Mouse (Mus musculus) lung, embryonic 14.5 days (tissue): ENCODE results near the gene Ormdl3. TPM values are rescaled to one million over a fixed set of nuclear protein-coding genes. Genes with fewer than 3 reads are reported as not detected.

Experiments used
- ATAC-seq: fragments of 200-750 bp; cut with Nextera tagmentation; 2 replicates; pipeline ENCODE4 v1.8.0; 2017; ENCODE audit warnings: mild to moderate bottlenecking, moderate TSS enrichment, moderate library complexity; ENCODE audit not compliant: insufficient read depth
- DNase-seq: peaks from one replicate; pipeline ENCODE4 v3.0.0-alpha.2; 2015
- H3K27ac ChIP-seq: fragments of 300-500 bp; sonication (generic); 2 replicates; pipeline ENCODE4 v1.5.1; 2014; ENCODE audit warnings: low read depth, mild to moderate bottlenecking, moderate library complexity
- H3K27me3 ChIP-seq: fragments of 300-500 bp; sonication (generic); 2 replicates; pipeline ENCODE4 v1.6.1; 2014; ENCODE audit warnings: low read length, control low read depth; ENCODE audit not compliant: insufficient read depth
- H3K36me3 ChIP-seq: fragments of 300-500 bp; sonication (generic); 2 replicates; pipeline ENCODE4 v1.6.1; 2014; ENCODE audit warnings: control low read depth; ENCODE audit not compliant: insufficient read depth
- H3K4me1 ChIP-seq: fragments of 300-500 bp; sonication (generic); 2 replicates; pipeline ENCODE4 v1.6.1; 2014; ENCODE audit warnings: antibody characterized with exemption, control low read depth; ENCODE audit not compliant: insufficient read depth
- H3K4me2 ChIP-seq: fragments of 300-500 bp; sonication (generic); 2 replicates; pipeline ENCODE4 v1.6.1; 2014; ENCODE audit warnings: mild to moderate bottlenecking
- H3K4me3 ChIP-seq: fragments of 300-500 bp; sonication (generic); 2 replicates; pipeline ENCODE4 v1.5.1; 2014; ENCODE audit warnings: low read depth, low read length
- H3K9ac ChIP-seq: fragments of 300-500 bp; sonication (generic); 2 replicates; pipeline ENCODE4 v1.6.1; 2014
- H3K9me3 ChIP-seq: fragments of 300-500 bp; sonication (generic); 2 replicates; pipeline ENCODE4 v1.6.1; 2016; ENCODE audit warnings: low read depth, low read length, control low read depth
- CTCF ChIP-seq: IDR thresholded peaks from 2 replicates; pipeline ENCODE4 v1.5.1; 2016; ENCODE audit warnings: antibody characterized with exemption, low read depth
- WGBS: fragments of 180-500 bp; shearing (Covaris S2); extraction: QIAGEN DNeasy Blood & Tissue Kit; methylation state at CpG from one replicate; pipeline ENCODE4 v1.1.7; 2014; 5-methylcytosine and 5-hydroxymethylcytosine counted together
- polyA plus RNA-seq: library from polyadenylated mRNA; unstranded; fragments of >200 nt; fragmentation: Nextera tagmentation; extraction: Ambion mirVana; gene quantifications from 2 replicates; pipeline ENCODE4 v1.2.1, GENCODE M21; 2014

Gene Ormdl3
- polyA plus RNA-seq, 1 experiment from 2014 or later = 6.6 TPM

- TF ChIP-seq CTCF = no peak
- Histone ChIP-seq H3K27me3 (peaks cover 6% of the 10 kb centered on the region), H3K4me3 (no peak overlapping the region), H3K36me3 (0 out of 2 replicates have a peak, but pooled peaks cover 2% of the 10 kb centered on the region), H3K4me2 (peak overlapping the region; percentile 86), H3K27ac (peak overlapping the region; percentile 89), H3K9me3 (no peaks in the 10 kb centered on the region), H3K4me1 (peaks cover 9% of the 10 kb centered on the region), H3K9ac (no peak overlapping the region)
- 53% methylated on average over 6 of the region's 6 CpGs for WGBS
- peak; percentile 68 for DNase-seq
- ATAC-seq = no peak
These were observed 1.7 kb upstream of the Ormdl3 start for GRCm38 (mm10) chr11:98588833-98589281.

DNA sequence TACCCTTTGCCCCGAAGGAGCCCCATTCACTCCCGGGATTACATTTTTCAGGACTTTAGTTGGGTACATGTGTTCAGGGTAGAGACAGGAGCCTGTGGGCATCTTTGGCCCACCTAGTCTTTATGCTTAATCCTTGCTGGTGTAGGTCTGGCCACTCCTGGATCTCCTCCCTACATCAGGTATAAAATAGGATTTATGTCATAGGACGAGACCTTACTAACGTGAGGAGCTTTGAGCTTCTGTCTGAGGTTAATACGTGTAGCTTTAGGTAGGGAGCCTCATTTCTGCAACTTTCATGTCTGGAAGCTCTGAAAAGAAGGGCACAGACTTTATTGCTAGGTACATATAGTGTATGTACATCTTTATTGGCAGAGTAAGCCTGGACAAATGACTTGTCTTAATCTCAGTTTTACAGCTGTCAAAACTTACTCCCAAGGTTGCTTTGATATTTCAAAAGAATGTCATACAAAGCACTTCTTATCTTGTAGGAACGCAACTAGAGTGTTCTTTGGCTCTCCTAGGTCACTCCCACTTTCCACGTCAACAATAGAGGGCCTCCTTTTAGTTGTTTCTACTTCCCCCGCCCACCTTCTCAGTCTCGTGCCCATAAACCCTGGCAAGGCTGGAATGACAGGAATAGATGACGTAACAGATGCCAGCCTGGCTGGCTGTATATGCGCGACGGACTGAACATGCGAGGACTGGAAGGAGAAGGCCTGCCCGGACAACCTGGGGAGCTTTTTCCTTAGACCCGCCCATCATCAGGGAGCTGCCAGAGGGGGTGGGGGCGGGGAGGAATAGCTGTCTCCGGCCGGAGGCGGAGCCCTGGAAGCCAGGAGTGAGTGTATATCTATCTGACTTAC is 747 bp upstream of the Ormdl3 start:
- 3% methylated on average over 20 of the region's 20 CpGs for WGBS
- H3K27ac ChIP-seq = peak overlapping the region; percentile 89

GRCm38 (mm10) chr11:98586087-98586891 is 879 bp downstream of the Ormdl3 start:
- ATAC-seq (peak; percentile 28; the same call in 1 of the 2 replicates), DNase-seq (no peak)
- Histone ChIP-seq H3K27ac (peak overlapping the region; percentile 89), H3K36me3 (peaks cover 27% of the 10 kb centered on the region), H3K27me3 (no peaks in the 10 kb centered on the region), H3K4me1 (peaks cover 9% of the 10 kb centered on the region), H3K9me3 (no peaks in the 10 kb centered on the region), H3K4me2 (peak overlapping the region; percentile 86), H3K9ac (peak overlapping the region; percentile 82), H3K4me3 (peak overlapping the region; percentile 91)
- TF ChIP-seq CTCF = no peak
- 1% methylated on average over 22 of the region's 22 CpGs for WGBS

More for the DNA sequence above, 747 bp upstream of the Ormdl3 start:
- DNase-seq (peak; percentile 88), ATAC-seq (peak; percentile 72)
- H3K4me3 ChIP-seq = peak overlapping the region; percentile 91
- no peak for TF ChIP-seq CTCF
- peaks cover 11% of the 10 kb centered on the region for H3K36me3 ChIP-seq
- peak overlapping the region; percentile 86 for H3K4me2 ChIP-seq
- peaks cover 9% of the 10 kb centered on the region for H3K4me1 ChIP-seq
- H3K27me3 ChIP-seq = peaks cover 6% of the 10 kb centered on the region
- no peaks in the 10 kb centered on the region for H3K9me3 ChIP-seq
- H3K9ac ChIP-seq = peak overlapping the region; percentile 51

GRCm38 (mm10) chr11:98584629-98585177 is 2.5 kb downstream of the Ormdl3 start:
- no peaks in the 10 kb centered on the region for H3K9me3 ChIP-seq
- DNase-seq = no peak
- no peak overlapping the region for H3K4me3 ChIP-seq
- H3K27me3 ChIP-seq = no peaks in the 10 kb centered on the region
- H3K4me1 ChIP-seq = peaks cover 6% of the 10 kb centered on the region
- peaks cover 30% of the 10 kb centered on the region for H3K36me3 ChIP-seq
- H3K27ac ChIP-seq = no peak overlapping the region
- peak overlapping the region; percentile 86; the same call in 1 of the 2 replicates for H3K4me2 ChIP-seq
- WGBS = 83% methylated on average over 6 of the region's 6 CpGs
- TF ChIP-seq CTCF = no peak
- ATAC-seq = no peak
- H3K9ac ChIP-seq = no peak overlapping the region

DNA sequence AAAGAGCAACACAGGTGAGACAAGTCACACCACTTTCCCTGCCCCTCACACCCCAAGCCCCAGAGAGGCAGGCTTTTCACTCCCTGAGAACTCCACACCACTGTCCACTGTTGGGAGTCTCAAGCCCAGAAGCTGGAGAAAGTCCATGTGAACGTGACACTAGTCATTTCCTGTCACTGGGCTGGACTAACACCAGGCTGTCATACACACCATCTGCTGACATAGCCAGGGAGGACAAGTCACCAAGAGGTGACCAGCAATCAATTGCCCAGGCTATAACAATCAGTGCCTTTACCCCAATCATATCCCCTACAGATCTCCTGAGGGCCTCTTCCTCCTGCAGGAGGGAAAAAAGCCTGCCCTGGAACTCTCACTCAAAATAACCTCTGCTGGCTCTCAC is 3.0 kb downstream of the Ormdl3 start:
- WGBS = 53% methylated on average over 1 of the region's 1 CpGs
- H3K4me3 ChIP-seq = no peak overlapping the region

DNA sequence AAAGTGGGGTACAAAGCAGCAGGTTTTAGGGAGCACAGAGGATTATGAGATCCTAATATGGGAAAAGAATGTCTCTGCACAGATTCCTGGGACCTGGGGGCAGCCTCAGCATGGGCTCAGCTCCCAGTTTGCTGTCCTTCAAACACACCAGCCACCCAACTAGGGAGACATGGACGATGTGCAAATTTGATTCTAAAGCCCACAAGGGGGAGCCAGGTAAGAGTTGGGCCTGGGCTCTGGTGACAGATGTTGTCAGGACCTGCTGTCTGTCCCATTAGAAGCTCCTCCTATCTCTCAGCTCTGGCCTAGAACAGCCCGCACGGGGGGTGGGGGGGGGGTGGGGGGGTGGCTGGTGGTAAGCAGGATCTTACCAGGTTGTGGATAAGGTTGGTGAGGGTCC is 3.6 kb downstream of the Ormdl3 start:
- Histone ChIP-seq H3K9ac (no peak overlapping the region), H3K27ac (no peak overlapping the region; the same call in 1 of the 2 replicates), H3K27me3 (no peaks in the 10 kb centered on the region), H3K4me1 (peaks cover 6% of the 10 kb centered on the region), H3K4me3 (no peak overlapping the region), H3K4me2 (no peak overlapping the region), H3K36me3 (peaks cover 30% of the 10 kb centered on the region), H3K9me3 (no peaks in the 10 kb centered on the region)
- ATAC-seq (no peak), DNase-seq (no peak)
- TF ChIP-seq CTCF = 0 out of 2 replicates have a peak, but pooled peaks have one; percentile 4
- 25% methylated on average over 3 of the region's 3 CpGs for WGBS

More for the DNA sequence above, 3.0 kb downstream of the Ormdl3 start:
- Histone ChIP-seq H3K4me1 (peaks cover 6% of the 10 kb centered on the region), H3K27me3 (no peaks in the 10 kb centered on the region), H3K4me2 (no peak overlapping the region), H3K9ac (no peak overlapping the region), H3K27ac (no peak overlapping the region), H3K36me3 (peaks cover 30% of the 10 kb centered on the region), H3K9me3 (no peaks in the 10 kb centered on the region)
- ATAC-seq = no peak
- no peak for DNase-seq
- no peak for TF ChIP-seq CTCF

DNA sequence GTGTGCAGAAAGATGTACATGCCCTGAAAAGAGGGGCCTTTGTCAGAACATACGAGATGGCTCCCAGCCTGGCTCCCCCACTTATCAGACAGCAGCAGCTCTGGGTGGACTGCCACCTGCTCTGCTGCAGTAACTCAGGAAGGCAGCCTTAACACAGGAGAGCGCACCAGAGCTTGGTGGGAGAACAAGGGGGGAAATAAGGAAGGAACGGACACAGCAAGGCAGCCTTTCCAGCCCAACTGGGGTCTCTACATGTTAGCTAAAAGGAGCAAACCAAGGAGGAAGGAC is 4.0 kb downstream of the Ormdl3 start:
- Histone ChIP-seq H3K4me3 (no peak overlapping the region), H3K9me3 (no peaks in the 10 kb centered on the region), H3K27me3 (no peaks in the 10 kb centered on the region), H3K36me3 (peaks cover 30% of the 10 kb centered on the region), H3K27ac (peak overlapping the region; percentile 48; the same call in 1 of the 2 replicates), H3K4me1 (peaks cover 6% of the 10 kb centered on the region), H3K4me2 (no peak overlapping the region), H3K9ac (no peak overlapping the region)
- ATAC-seq (no peak), DNase-seq (no peak)
- 90% methylated on average over 3 of the region's 3 CpGs for WGBS
- no peak for TF ChIP-seq CTCF
